Mouse (Mus musculus): ENCODE data around the gene Xcl1. TPM values are rescaled to one million over a fixed set of nuclear protein-coding genes. Genes with fewer than 3 reads are reported as not detected.
"Not testable (repeated sequence)": the region's sequence is repeated elsewhere in the genome, so short reads cannot be mapped to it uniquely, and the experiment has no call there.

The Xcl1 gene
- not detected in 2 replicates for polyA plus RNA-seq (2012; ENCODE audit: insufficient read depth, low replicate concordance)

GRCm38 (mm10) chr1:164935477-164936044 is at the start of gene Xcl1:
TSS of gene Xcl1 (minus strand) at chr1:164935527.
- peaks cover 5% of the 10 kb centered on the region for H3K4me1 ChIP-seq
- no peaks in the 10 kb centered on the region for H3K27me3 ChIP-seq (replicated peaks)
- no peak within 1 kb of the TSS for H3K4me3 ChIP-seq (replicated peaks)
- TF ChIP-seq GATA1 (IDR thresholded peaks at IDR 0.05; ENCODE audit: borderline replicate concordance, low read length) (no peak), FLI1 (IDR thresholded peaks at IDR 0.05; ENCODE audit: low read length) (no peak)
- H3K36me3 ChIP-seq (replicated peaks; ENCODE audit: low read length): no peaks in the 10 kb centered on the region
- no peaks in the 10 kb centered on the region for H3K9me3 ChIP-seq

DNA sequence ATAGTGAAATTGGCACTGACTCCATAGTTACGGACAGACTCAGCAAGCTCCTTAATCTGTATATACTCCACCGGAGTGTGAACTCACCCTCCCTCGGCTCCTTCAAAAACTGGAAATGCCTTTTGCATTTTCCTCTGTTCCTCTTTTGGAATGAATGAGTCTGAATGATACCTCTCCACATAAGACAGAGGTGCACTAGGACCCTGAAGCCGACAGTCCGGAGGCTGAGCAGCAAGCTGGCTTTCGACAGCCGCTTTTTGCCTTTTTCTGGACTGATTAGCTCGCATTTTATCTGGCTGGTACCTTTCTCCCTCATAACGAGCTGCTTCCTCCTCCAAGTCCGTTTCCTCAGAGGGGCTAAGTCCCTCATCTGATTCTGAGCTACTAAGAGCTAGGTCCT is 49.4 kb upstream of the Xcl1 start:
- peaks cover 23% of the 10 kb centered on the region for H3K9me3 ChIP-seq
- not testable (repeated sequence) for H3K36me3 ChIP-seq (replicated peaks; ENCODE audit: low read length); H3K4me3 ChIP-seq (replicated peaks); H3K4me1 ChIP-seq; H3K27me3 ChIP-seq (replicated peaks)

- H3K36me3 ChIP-seq (replicated peaks; ENCODE audit: low read length): no peaks in the 10 kb centered on the region
- no peaks in the 10 kb centered on the region for H3K27me3 ChIP-seq (replicated peaks)
- peaks cover 14% of the 10 kb centered on the region for H3K4me1 ChIP-seq
- peaks cover 10% of the 10 kb centered on the region for H3K9me3 ChIP-seq
- no peak overlapping the region for H3K4me3 ChIP-seq (replicated peaks)
- TF ChIP-seq FLI1 (IDR thresholded peaks at IDR 0.05; ENCODE audit: low read length) (no peak), GATA1 (IDR thresholded peaks at IDR 0.05; ENCODE audit: borderline replicate concordance, low read length) (no peak)
These were observed 42.0 kb upstream of the Xcl1 start for GRCm38 (mm10) chr1:164977351-164977750.

- H3K4me3 ChIP-seq (replicated peaks): no peak overlapping the region
- TF ChIP-seq FLI1 (IDR thresholded peaks at IDR 0.05; ENCODE audit: low read length): no peak
- no peak for TF ChIP-seq GATA1 (IDR thresholded peaks at IDR 0.05; ENCODE audit: borderline replicate concordance, low read length)
- H3K4me1 ChIP-seq: peaks cover 14% of the 10 kb centered on the region
- H3K36me3 ChIP-seq (replicated peaks; ENCODE audit: low read length): no peaks in the 10 kb centered on the region
- H3K27me3 ChIP-seq (replicated peaks): peaks cover 2% of the 10 kb centered on the region
- H3K9me3 ChIP-seq: peaks cover 10% of the 10 kb centered on the region
These were observed 40.4 kb upstream of the Xcl1 start for GRCm38 (mm10) chr1:164975729-164976128.

- TF ChIP-seq FLI1 (IDR thresholded peaks at IDR 0.05; ENCODE audit: low read length) (no peak), GATA1 (IDR thresholded peaks at IDR 0.05; ENCODE audit: borderline replicate concordance, low read length) (no peak)
- Histone ChIP-seq H3K9me3 (peaks cover 10% of the 10 kb centered on the region), H3K4me1 (peaks cover 14% of the 10 kb centered on the region), H3K27me3 (replicated peaks) (peaks cover 2% of the 10 kb centered on the region), H3K36me3 (replicated peaks; ENCODE audit: low read length) (no peaks in the 10 kb centered on the region), H3K4me3 (replicated peaks) (no peak overlapping the region)
These were observed 39.9 kb upstream of the Xcl1 start for GRCm38 (mm10) chr1:164975276-164975675.

GRCm38 (mm10) chr1:164973790-164974189 is 38.5 kb upstream of the Xcl1 start:
- Histone ChIP-seq H3K27me3 (replicated peaks) (peaks cover 5% of the 10 kb centered on the region), H3K4me3 (replicated peaks) (no peak overlapping the region), H3K4me1 (peaks cover 14% of the 10 kb centered on the region), H3K36me3 (replicated peaks; ENCODE audit: low read length) (no peaks in the 10 kb centered on the region), H3K9me3 (peaks cover 9% of the 10 kb centered on the region)
- TF ChIP-seq GATA1 (IDR thresholded peaks at IDR 0.05; ENCODE audit: borderline replicate concordance, low read length) (no peak), FLI1 (IDR thresholded peaks at IDR 0.05; ENCODE audit: low read length) (no peak)

GRCm38 (mm10) chr1:164973341-164973740 is 38.0 kb upstream of the Xcl1 start:
- peaks cover 7% of the 10 kb centered on the region for H3K9me3 ChIP-seq
- peaks cover 14% of the 10 kb centered on the region for H3K4me1 ChIP-seq
- H3K36me3 ChIP-seq (replicated peaks; ENCODE audit: low read length): no peaks in the 10 kb centered on the region
- TF ChIP-seq FLI1 (IDR thresholded peaks at IDR 0.05; ENCODE audit: low read length) (no peak), GATA1 (IDR thresholded peaks at IDR 0.05; ENCODE audit: borderline replicate concordance, low read length) (no peak)
- H3K27me3 ChIP-seq (replicated peaks): peaks cover 5% of the 10 kb centered on the region
- H3K4me3 ChIP-seq (replicated peaks): no peak overlapping the region

DNA sequence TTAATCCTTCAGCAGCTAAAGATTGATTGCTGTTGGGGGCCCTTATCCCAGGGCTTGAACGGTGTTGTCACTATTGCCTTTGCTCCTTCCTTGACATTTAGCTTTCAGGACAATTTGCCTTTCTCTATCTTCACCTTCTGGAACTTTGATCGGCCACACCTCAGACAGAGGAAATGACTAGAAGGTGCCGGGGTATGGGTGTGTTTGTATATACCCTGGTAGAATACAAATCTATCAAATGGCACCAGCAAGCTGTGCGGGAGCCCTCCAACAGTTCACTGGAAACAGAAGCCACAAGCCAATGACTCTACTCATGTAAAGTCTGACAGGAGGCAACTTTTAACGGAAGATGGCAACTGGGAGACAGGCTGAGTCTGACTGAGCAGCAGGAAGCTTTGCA is 37.4 kb upstream of the Xcl1 start:
- Histone ChIP-seq H3K27me3 (replicated peaks) (peaks cover 6% of the 10 kb centered on the region), H3K4me1 (peaks cover 14% of the 10 kb centered on the region), H3K9me3 (peaks cover 2% of the 10 kb centered on the region), H3K36me3 (replicated peaks; ENCODE audit: low read length) (no peaks in the 10 kb centered on the region), H3K4me3 (replicated peaks) (no peak overlapping the region)
- no peak for TF ChIP-seq FLI1 (IDR thresholded peaks at IDR 0.05; ENCODE audit: low read length)
- TF ChIP-seq GATA1 (IDR thresholded peaks at IDR 0.05; ENCODE audit: borderline replicate concordance, low read length): no peak

DNA sequence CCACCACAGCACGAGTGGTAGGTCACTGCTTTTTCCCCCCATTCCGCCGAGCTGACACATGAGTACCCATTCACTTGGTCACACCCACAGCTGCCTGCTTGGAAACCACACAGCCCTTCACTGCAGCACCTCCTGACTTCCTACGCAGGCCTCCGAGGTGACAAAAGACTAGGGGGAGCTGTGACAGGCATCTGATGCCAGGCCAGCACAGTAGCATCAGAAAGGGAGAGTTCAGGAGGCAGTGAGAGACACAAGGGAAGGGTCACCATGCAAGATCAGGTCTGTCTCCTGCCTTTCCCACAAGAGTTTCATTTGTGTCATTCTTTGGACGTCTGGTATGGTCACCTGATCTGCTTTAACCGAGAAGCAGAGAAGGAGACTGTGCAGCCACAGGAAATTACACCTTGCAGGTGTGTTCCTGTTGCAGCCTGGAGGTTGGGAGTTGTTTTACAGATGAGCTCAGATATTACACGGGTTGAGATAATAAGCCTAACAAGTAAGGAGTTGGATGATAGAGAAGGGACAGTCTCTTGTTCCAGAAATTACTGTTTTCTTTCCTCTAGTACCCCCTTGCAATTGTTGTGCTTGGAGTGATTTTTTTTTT is 30.9 kb upstream of the Xcl1 start:
- TF ChIP-seq FLI1 (IDR thresholded peaks at IDR 0.05; ENCODE audit: low read length) (no peak), GATA1 (IDR thresholded peaks at IDR 0.05; ENCODE audit: borderline replicate concordance, low read length) (no peak)
- peak overlapping the region; percentile 6 for H3K4me3 ChIP-seq (replicated peaks)
- H3K4me1 ChIP-seq: peaks cover 8% of the 10 kb centered on the region

DNA sequence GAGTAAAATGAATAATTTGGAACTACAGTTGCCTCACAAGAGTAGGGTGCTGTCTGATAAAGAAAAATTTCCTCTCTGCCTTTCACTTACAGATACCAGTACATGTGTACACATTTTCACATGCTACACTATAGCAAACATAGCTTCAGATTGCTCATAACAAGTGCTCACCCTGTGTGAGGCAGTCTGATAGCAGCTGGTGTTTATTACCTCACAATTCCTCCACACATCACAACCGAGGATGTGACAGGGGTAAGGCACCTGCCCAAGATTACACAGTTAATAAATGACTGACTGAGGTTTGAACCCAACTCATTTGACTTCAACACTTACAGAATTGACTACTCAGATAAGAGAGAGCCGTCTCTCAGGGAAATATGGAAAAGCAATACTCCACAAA is 25.3 kb upstream of the Xcl1 start:
- TF ChIP-seq GATA1 (IDR thresholded peaks at IDR 0.05; ENCODE audit: borderline replicate concordance, low read length) (no peak), FLI1 (IDR thresholded peaks at IDR 0.05; ENCODE audit: low read length) (no peak)
- Histone ChIP-seq H3K36me3 (replicated peaks; ENCODE audit: low read length) (no peaks in the 10 kb centered on the region), H3K9me3 (no peaks in the 10 kb centered on the region), H3K4me1 (peaks cover 36% of the 10 kb centered on the region), H3K4me3 (replicated peaks) (peak overlapping the region; percentile 50), H3K27me3 (replicated peaks) (no peaks in the 10 kb centered on the region)

More for the DNA sequence above, 30.9 kb upstream of the Xcl1 start:
- no peaks in the 10 kb centered on the region for H3K9me3 ChIP-seq
- no peaks in the 10 kb centered on the region for H3K36me3 ChIP-seq (replicated peaks; ENCODE audit: low read length)
- H3K27me3 ChIP-seq (replicated peaks): peaks cover 6% of the 10 kb centered on the region

All from megakaryocyte, embryonic 14.5 days (primary cell).